Mouse (Mus musculus) hindbrain, embryonic 15.5 days (tissue): ENCODE results near the gene Pi4ka. TPM values are rescaled to one million over a fixed set of nuclear protein-coding genes. Genes with fewer than 3 reads are reported as not detected.

Source experiments
- ATAC-seq: fragments of 200-750 bp; cut with Nextera tagmentation; 2 replicates; pipeline ENCODE4 v1.8.0; 2017; ENCODE audit warnings: low read depth, moderate number of reproducible peaks, moderate TSS enrichment; ENCODE audit not compliant: low FRiP score
- H3K27ac ChIP-seq: fragments of 300-500 bp; sonication (generic); replicated peaks from 2 replicates; pipeline ENCODE4 v1.5.1; 2015; ENCODE audit warnings: mild to moderate bottlenecking, inconsistent platforms
- H3K27me3 ChIP-seq: fragments of 300-500 bp; sonication (generic); 2 replicates; pipeline ENCODE4 v1.6.1; 2015; ENCODE audit warnings: control low read depth, inconsistent platforms
- H3K36me3 ChIP-seq: fragments of 300-500 bp; sonication (generic); 2 replicates; pipeline ENCODE4 v1.6.1; 2015; ENCODE audit warnings: control low read depth, inconsistent platforms
- H3K4me1 ChIP-seq: fragments of 300-500 bp; sonication (generic); replicated peaks from 2 replicates; pipeline ENCODE4 v1.6.1; 2015; ENCODE audit warnings: control low read depth, inconsistent platforms
- H3K4me2 ChIP-seq: fragments of 300-500 bp; sonication (generic); 2 replicates; pipeline ENCODE4 v1.6.1; 2015; ENCODE audit warnings: moderate library complexity, mild to moderate bottlenecking, inconsistent platforms
- H3K4me3 ChIP-seq: fragments of 300-500 bp; sonication (generic); 2 replicates; pipeline ENCODE4 v1.5.1; 2015; ENCODE audit warnings: mild to moderate bottlenecking, inconsistent platforms
- H3K9ac ChIP-seq: fragments of 300-500 bp; sonication (generic); 2 replicates; pipeline ENCODE4 v1.6.1; 2015; ENCODE audit warnings: inconsistent platforms
- H3K9me3 ChIP-seq: fragments of 300-500 bp; sonication (generic); 2 replicates; pipeline ENCODE4 v1.6.1; 2016; ENCODE audit warnings: control low read depth, inconsistent platforms
- WGBS: fragments of 180-500 bp; shearing (Covaris S2); methylation state at CpG from one replicate; pipeline ENCODE4 v1.1.7; 2015; 5-methylcytosine and 5-hydroxymethylcytosine counted together
- polyA plus RNA-seq: library from polyadenylated mRNA; unstranded; fragments of >200 nt; fragmentation: Nextera tagmentation; extraction: Ambion mirVana; gene quantifications from 2 replicates; pipeline ENCODE4 v1.2.1, GENCODE M21; 2015

Gene Pi4ka
- polyA plus RNA-seq, 1 experiment from 2014 or later, result 69.7 TPM

DNA sequence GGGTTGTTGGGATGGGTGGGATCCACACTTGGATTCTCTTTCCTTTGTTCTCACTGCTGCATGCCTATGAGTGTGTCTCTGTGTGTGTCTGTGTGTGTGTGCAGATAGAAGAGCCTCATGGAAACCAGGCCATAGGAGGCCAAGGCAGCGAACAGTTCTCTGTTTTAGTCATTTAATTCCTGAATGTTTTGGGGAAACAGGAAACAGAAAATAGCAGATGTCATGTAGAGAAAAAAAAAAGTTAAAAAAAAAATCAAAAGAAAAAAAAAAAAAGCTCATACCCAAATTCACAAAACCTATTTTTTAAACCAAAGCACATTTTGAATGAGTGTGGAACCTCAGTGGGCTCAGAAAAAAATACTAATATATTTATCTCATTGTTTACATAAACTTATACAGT lies 144.8 kb downstream of the Pi4ka start:
- Histone ChIP-seq H3K27me3 (no peaks in the 10 kb centered on the region), H3K9me3 (no peaks in the 10 kb centered on the region), H3K27ac (no peak overlapping the region), H3K36me3 (peaks cover 19% of the 10 kb centered on the region), H3K9ac (no peak overlapping the region), H3K4me1 (no peaks in the 10 kb centered on the region), H3K4me3 (no peak overlapping the region), H3K4me2 (no peak overlapping the region)
- WGBS, result 97% methylated on average over 1 of the region's 1 CpGs
- ATAC-seq, result no peak

DNA sequence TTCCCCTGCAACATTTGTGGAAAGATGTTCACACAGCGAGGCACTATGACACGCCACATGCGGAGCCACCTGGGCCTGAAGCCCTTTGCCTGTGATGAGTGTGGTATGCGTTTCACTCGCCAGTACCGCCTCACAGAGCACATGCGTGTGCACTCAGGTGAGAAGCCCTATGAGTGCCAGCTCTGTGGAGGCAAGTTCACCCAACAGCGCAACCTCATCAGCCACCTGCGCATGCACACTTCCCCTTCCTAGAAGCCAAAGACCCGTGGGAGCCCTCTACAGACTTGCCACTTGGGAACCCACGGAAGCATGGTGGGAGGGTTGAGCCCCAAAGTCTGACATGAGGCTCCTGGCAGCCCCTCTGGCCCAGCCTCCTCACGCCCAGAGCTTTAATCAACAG lies 147.2 kb downstream of the Pi4ka start:
- H3K27me3 ChIP-seq, result no peaks in the 10 kb centered on the region
- H3K4me2 ChIP-seq, result no peak overlapping the region
- WGBS, result 96% methylated on average over 12 of the region's 12 CpGs
- peaks cover 19% of the 10 kb centered on the region for H3K36me3 ChIP-seq
- no peak for ATAC-seq
- H3K4me1 ChIP-seq, result peaks cover 5% of the 10 kb centered on the region
- no peak overlapping the region for H3K4me3 ChIP-seq
- H3K27ac ChIP-seq, result no peak overlapping the region
- no peak overlapping the region for H3K9ac ChIP-seq
- no peaks in the 10 kb centered on the region for H3K9me3 ChIP-seq

DNA sequence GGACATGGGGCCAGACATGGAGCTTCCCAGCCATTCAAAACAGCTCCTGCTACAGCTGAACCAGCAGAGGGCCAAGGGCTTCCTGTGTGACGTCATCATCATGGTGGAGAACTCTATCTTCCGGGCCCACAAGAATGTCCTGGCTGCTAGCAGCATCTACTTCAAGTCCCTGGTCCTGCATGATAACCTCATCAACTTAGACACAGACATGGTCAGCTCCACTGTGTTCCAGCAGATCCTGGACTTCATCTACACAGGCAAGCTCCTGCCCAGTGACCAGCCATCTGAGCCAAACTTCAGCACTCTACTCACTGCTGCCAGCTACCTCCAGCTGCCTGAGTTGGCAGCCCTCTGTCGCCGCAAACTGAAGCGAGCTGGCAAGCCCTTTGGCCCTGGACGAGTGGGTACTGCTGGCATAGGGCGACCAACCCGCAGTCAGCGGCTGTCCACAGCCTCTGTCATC lies 148.7 kb downstream of the Pi4ka start:
- H3K36me3 ChIP-seq, result peaks cover 19% of the 10 kb centered on the region

GRCm38 (mm10) chr16:17255270-17255669 lies 150.8 kb downstream of the Pi4ka start:
- 85% methylated on average over 2 of the region's 2 CpGs for WGBS
- peaks cover 19% of the 10 kb centered on the region for H3K36me3 ChIP-seq
- no peak overlapping the region for H3K9ac ChIP-seq
- H3K27ac ChIP-seq, result no peak overlapping the region
- no peak overlapping the region for H3K4me2 ChIP-seq
- no peak overlapping the region for H3K4me3 ChIP-seq
- H3K27me3 ChIP-seq, result no peaks in the 10 kb centered on the region
- peaks cover 34% of the 10 kb centered on the region for H3K4me1 ChIP-seq
- ATAC-seq, result no peak
- no peaks in the 10 kb centered on the region for H3K9me3 ChIP-seq

More for the DNA sequence above, 148.7 kb downstream of the Pi4ka start:
- Histone ChIP-seq H3K9me3 (no peaks in the 10 kb centered on the region), H3K27me3 (no peaks in the 10 kb centered on the region), H3K4me3 (no peak overlapping the region), H3K9ac (no peak overlapping the region), H3K4me1 (peaks cover 20% of the 10 kb centered on the region), H3K27ac (no peak overlapping the region), H3K4me2 (no peak overlapping the region)
- 85% methylated on average over 9 of the region's 9 CpGs for WGBS
- no peak for ATAC-seq

- Histone ChIP-seq H3K27ac (no peak overlapping the region), H3K4me3 (no peak overlapping the region), H3K4me2 (no peak overlapping the region), H3K9ac (no peak overlapping the region), H3K36me3 (peaks cover 18% of the 10 kb centered on the region), H3K4me1 (peaks cover 34% of the 10 kb centered on the region), H3K9me3 (no peaks in the 10 kb centered on the region), H3K27me3 (no peaks in the 10 kb centered on the region)
- WGBS, result 18% methylated on average over 4 of the region's 4 CpGs
- no peak for ATAC-seq
Observed at GRCm38 (mm10) chr16:17254005-17254597, 152.0 kb downstream of the Pi4ka start.

DNA sequence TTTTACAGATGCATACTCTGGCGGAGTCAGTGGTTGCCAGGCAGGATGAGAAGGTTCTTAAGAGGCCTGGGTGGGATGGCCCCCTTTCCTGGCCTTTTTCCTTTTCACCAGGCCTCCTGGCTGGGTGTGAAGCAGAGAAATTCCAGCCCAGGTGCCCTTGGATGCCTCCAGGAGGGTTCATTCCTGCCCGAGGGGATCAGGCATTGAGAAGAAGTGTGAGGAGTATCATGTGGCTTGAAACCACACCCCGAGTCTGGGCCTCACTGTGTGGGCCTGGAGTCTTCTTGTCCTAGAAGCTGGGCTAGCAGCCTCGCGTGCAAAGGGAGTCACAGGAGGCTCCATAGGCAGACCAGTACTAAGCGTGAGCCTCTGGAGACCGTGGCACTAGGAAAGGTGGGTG lies 153.3 kb downstream of the Pi4ka start:
- Histone ChIP-seq H3K9me3 (no peaks in the 10 kb centered on the region), H3K27me3 (no peaks in the 10 kb centered on the region), H3K4me3 (no peak overlapping the region), H3K36me3 (peaks cover 5% of the 10 kb centered on the region), H3K4me2 (no peak overlapping the region), H3K4me1 (peaks cover 34% of the 10 kb centered on the region), H3K27ac (no peak overlapping the region), H3K9ac (no peak overlapping the region)
- WGBS, result 73% methylated on average over 7 of the region's 7 CpGs
- ATAC-seq, result no peak

DNA sequence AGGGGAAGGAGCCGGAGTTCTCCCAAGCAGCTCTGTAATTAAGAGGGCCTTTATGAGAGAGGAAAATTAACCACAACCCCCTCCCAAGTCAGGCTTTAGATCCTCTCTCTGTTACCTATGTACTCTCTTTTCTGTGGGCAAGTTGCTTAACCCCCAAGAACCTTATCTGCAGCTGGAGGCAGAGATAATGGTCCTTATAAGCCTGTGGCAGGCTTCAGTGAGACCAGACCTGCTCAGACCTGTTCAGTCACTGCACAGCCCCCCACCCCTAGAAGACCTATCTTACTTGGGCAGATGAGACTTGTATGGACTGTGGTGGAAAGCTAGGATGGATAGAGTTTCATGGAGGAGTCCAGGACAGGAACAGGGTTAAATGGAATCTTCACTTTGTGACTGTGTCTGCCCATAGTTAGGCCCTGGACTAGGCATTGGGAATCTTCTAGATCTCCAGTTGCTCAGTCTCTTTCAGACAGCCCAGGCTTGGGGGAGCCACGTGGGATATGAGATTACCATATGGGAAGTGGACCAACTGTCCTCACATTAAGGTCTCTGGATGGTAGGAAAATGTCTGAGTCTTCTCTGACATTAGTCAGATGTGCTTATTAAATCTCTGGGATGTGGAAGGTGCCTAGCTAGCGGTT lies 153.9 kb downstream of the Pi4ka start:
- no peak for ATAC-seq
- WGBS, result 78% methylated on average over 3 of the region's 3 CpGs
- no peaks in the 10 kb centered on the region for H3K27me3 ChIP-seq
- no peak overlapping the region for H3K9ac ChIP-seq
- H3K36me3 ChIP-seq, result no peaks in the 10 kb centered on the region; the same call in 1 of the 2 replicates
- H3K4me3 ChIP-seq, result no peak overlapping the region
- no peaks in the 10 kb centered on the region for H3K9me3 ChIP-seq
- H3K4me1 ChIP-seq, result peaks cover 37% of the 10 kb centered on the region
- H3K4me2 ChIP-seq, result no peak overlapping the region
- H3K27ac ChIP-seq, result no peak overlapping the region

DNA sequence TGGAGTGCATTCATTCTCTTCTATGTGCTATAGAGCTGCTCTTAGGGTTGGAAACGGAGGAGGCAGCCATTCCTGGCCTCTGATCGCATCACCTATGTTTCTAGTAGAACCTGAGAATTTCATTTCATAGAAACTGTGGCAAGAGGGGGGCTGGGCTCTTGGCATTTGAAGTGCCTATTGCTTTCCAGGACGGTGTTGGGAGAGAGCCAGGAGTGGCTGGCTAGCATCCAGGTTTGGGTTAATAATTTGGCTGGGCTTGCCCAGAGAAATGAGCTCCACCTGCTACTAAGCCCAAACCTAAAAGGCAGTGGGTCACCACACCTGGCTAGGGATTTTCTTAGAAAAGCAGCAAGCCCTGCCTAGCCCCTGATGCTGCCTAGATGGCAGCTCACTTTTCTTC lies 154.6 kb downstream of the Pi4ka start:
- no peak overlapping the region for H3K4me3 ChIP-seq
- peaks cover 37% of the 10 kb centered on the region for H3K4me1 ChIP-seq
- no peak for ATAC-seq
- H3K27ac ChIP-seq, result no peak overlapping the region
- no peaks in the 10 kb centered on the region for H3K9me3 ChIP-seq
- H3K36me3 ChIP-seq, result no peaks in the 10 kb centered on the region
- no peak overlapping the region for H3K4me2 ChIP-seq
- H3K9ac ChIP-seq, result no peak overlapping the region
- 56% methylated on average over 3 of the region's 3 CpGs for WGBS
- H3K27me3 ChIP-seq, result no peaks in the 10 kb centered on the region

DNA sequence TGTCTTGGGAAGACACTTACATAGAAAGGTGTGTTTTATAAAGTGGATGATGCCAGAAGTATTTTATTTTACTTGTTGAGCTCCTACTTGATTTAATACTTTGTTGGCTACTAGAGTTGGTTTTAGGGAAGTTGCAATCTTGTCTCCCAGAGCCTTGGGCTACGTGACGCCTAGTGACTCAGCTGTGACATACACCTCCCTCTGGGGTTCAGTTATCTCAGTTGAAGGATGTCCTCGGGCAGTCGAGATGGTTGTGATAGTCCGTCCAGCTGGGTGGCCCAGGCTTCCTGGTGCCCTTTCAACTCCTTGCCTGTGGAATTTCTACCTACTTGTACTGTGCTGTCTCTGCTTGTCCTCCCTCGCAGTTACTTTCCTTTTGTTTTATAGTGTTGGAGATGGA lies 157.0 kb downstream of the Pi4ka start:
- H3K9ac ChIP-seq, result no peak overlapping the region
- WGBS, result 67% methylated on average over 6 of the region's 6 CpGs
- H3K27me3 ChIP-seq, result no peaks in the 10 kb centered on the region
- H3K27ac ChIP-seq, result no peak overlapping the region
- H3K4me2 ChIP-seq, result no peak overlapping the region
- ATAC-seq, result no peak
- H3K4me1 ChIP-seq, result peaks cover 34% of the 10 kb centered on the region
- H3K4me3 ChIP-seq, result no peak overlapping the region
- no peaks in the 10 kb centered on the region for H3K9me3 ChIP-seq
- H3K36me3 ChIP-seq, result no peaks in the 10 kb centered on the region

GRCm38 (mm10) chr16:17247727-17248126 lies 158.4 kb downstream of the Pi4ka start:
- Histone ChIP-seq H3K4me3 (no peak overlapping the region), H3K9me3 (no peaks in the 10 kb centered on the region), H3K4me2 (no peak overlapping the region), H3K36me3 (no peaks in the 10 kb centered on the region), H3K27ac (no peak overlapping the region), H3K4me1 (peaks cover 20% of the 10 kb centered on the region; the same call in 1 of the 2 replicates), H3K27me3 (no peaks in the 10 kb centered on the region), H3K9ac (no peak overlapping the region)
- 67% methylated on average over 4 of the region's 4 CpGs for WGBS
- no peak for ATAC-seq

GRCm38 (mm10) chr16:17244996-17245395 lies 161.1 kb downstream of the Pi4ka start:
- Histone ChIP-seq H3K4me3 (no peak overlapping the region), H3K27ac (no peak overlapping the region), H3K27me3 (no peaks in the 10 kb centered on the region), H3K9me3 (no peaks in the 10 kb centered on the region), H3K9ac (no peak overlapping the region), H3K36me3 (no peaks in the 10 kb centered on the region), H3K4me1 (peaks cover 10% of the 10 kb centered on the region; the same call in 1 of the 2 replicates), H3K4me2 (no peak overlapping the region)
- ATAC-seq, result no peak
- 86% methylated on average over 1 of the region's 1 CpGs for WGBS

- ATAC-seq, result no peak
- H3K4me2 ChIP-seq, result no peak overlapping the region
- H3K4me1 ChIP-seq, result peaks cover 21% of the 10 kb centered on the region; the same call in 1 of the 2 replicates
- no peaks in the 10 kb centered on the region for H3K36me3 ChIP-seq
- no peaks in the 10 kb centered on the region for H3K9me3 ChIP-seq
- H3K4me3 ChIP-seq, result no peak overlapping the region
- 71% methylated on average over 1 of the region's 1 CpGs for WGBS
- H3K9ac ChIP-seq, result no peak overlapping the region
- no peak overlapping the region for H3K27ac ChIP-seq
- H3K27me3 ChIP-seq, result no peaks in the 10 kb centered on the region
Observed at GRCm38 (mm10) chr16:17243731-17244130, 162.4 kb downstream of the Pi4ka start.
